Mouse (Mus musculus) yolk sac, embryonic 10.5 days (tissue): ENCODE measurements around the gene Tulp4.
"Not testable (repeated sequence)": the region's sequence is repeated elsewhere in the genome, so short reads cannot be mapped to it uniquely, and the experiment has no call there.

Experiments
- DNase-seq: peaks from one replicate; pipeline ENCODE4 v3.0.0-alpha.2; 2017; ENCODE audit warnings: low spot score

Tulp4 gene

GRCm38 (mm10) chr17:6189207-6189606, 83.0 kb downstream of the Tulp4 start:
- DNase-seq: no peak

DNA sequence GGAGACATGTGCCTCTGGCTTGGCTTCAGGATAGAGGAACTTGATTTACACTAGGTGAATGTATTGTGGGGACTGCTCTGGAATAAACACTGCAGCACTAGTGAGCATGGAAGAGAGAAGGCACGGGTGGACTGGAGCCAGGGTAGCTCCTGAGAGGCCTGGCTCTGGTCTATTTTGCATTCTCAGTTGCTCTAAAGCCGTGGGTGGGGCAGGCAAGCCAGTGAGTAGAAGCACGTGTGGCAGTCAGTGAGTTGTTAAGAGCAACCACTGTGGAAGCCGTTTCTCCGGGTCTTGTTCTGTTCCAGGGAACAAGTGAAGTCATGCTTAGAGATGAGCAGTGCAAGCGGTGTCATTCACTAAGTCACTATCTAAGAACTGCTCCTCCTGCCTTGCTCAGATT, 86.0 kb downstream of the Tulp4 start:
- no peak for DNase-seq

DNA sequence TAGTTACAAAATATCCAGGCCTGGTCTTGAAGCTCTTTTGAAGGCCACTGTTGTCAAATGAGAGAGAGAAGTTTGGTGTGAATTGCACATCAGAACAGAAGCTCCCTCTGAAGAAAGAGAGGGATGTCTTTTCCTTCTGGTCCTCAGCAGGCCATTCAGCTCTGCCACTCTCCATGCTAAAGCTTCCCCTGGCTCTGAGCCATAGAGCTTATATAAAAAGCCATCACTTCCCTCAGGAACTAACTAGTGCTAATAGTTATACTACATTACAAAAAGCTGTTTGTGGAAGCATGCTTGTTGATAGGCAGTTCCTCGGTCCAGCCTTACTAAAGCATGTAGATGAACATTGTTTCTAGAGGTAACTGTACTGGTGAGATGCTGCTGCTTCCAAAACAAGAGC, 89.2 kb downstream of the Tulp4 start:
- no peak for DNase-seq

- peak; percentile 44 for DNase-seq
Observed at GRCm38 (mm10) chr17:6197491-6197890, 91.3 kb downstream of the Tulp4 start.

GRCm38 (mm10) chr17:6198670-6199069, 92.4 kb downstream of the Tulp4 start:
- DNase-seq: no peak

DNA sequence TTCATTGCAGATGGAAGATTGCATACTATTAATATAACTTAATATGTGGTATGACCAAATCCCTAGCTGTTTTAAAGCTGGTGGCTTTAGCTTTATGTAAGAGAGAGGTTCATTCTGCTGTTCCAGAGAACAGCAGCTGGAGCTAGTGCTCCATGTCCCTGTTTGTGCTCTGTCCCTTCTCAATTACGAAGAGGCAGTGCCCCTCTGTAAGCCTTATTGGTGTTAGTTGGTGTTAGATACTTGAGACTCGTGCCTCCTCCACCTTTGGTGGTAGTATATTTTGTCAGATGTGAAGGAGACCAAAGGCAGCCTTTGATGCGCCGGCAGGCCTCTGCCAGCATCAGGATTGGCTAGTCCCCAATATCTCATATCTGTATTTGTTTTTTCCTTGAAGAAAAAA, 92.9 kb downstream of the Tulp4 start:
- no peak for DNase-seq

DNA sequence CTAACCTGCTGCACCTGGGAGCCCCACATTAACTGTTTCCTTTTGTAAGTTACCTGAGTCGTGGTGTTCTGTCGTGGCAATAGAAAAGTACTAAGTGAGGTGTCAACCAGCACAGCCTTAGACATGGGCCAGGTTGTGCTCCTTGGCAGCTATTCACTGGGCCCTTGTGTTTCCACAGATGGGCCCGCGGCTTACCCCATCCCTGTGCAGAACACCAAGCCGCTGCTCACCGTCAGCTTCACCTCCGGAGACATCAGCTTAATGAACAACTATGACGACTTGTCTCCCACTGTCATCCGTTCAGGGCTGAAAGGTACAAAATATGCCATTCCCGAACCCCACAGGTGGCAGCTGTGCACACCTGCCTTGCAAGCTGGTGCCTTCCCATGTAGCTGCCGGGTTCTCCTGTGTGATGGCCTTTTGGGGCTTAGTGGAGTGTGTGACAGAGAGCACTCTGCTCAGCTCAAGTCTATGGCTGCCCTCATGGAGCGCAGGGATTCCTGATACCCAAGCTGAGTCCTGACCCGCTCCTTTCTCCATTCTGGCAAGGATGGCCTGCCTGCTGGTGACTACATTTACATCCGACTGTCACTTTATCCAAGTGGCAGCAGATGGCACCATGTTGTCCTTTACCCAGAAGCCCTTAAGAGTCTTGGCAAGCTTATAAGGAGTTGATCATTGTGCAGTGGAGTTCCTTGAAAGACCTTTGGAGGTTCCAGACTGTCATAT, 95.4 kb downstream of the Tulp4 start:
- DNase-seq: no peak

DNA sequence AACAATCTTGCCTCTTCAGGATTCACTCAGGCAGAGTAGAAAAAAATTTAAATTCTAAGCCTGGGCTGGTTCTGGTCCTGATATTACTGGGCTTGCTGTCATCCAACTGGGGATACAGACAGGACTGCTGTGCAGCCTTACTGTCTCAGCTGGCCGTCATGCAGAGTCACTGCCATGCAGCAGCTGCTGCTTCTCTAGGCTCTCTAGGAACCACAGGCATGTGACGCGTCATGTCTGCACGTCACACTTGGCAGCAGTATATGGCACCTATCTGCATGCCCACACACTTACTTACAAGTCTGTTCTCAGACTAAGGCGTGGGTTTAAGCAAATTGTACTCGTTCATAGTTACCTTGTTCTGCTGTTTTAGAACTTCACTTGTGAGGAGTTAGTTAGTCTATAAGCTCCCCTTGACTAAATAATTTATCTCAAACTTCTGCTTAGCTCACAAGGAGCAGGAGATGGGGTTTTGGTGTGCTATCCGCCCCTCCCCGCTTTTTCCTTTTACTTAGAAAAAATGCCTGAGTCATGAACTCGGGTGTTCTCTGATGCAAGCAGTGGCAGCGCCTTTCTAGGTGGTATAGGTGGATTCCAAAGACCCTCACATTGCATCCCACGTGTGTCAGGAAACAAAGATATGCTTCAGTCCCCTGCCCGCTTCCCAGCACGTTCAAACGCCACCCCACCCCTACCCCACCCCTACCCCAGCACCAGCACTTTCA, 96.3 kb downstream of the Tulp4 start:
- DNase-seq: no peak

DNA sequence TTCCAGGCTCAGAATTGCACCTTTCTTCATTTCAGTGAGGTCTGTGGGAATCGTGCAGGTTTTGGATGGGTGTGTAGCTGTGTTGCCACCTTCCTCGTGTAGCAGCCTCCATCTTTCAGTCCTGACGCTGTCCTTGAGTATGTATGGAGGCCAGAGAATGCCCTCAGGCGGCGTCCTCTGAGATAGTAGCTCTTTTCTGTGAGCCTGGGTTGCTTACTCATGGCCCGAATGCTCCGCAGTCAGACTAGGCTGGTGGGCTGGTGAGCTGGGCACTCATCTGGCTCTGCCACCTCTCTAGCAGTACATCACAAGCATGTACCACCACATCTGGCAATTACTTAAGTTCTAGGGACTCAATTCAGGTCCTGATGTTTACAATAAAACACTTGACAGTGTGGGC, 96.9 kb downstream of the Tulp4 start:
- DNase-seq: no peak

DNA sequence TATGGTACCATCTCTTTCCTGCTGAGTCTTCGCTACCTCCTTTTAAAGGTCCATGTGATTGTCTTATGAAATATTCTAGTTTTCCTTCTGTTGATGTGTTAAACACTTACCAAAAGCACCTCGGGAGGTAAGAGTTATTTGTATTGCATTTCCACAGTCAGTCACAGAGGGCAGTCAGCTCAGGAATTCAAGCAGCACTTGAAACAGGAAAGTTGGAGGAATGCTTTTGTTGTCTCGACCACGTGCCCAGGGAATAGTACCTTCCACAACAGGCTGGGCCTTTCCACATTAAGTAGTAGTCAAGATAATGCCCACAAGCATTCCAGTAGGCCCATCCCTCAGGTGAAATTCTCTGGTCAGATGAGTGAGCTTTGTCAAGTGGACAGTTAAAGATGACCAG, 97.6 kb downstream of the Tulp4 start:
- DNase-seq: no peak

- DNase-seq: no peak
Observed at GRCm38 (mm10) chr17:6211721-6212120, 105.5 kb downstream of the Tulp4 start.

GRCm38 (mm10) chr17:6215640-6216039, 109.4 kb downstream of the Tulp4 start:
- no peak for DNase-seq

GRCm38 (mm10) chr17:6216514-6216913, 110.3 kb downstream of the Tulp4 start:
- no peak for DNase-seq

- not testable (repeated sequence) for DNase-seq
Observed at GRCm38 (mm10) chr17:6232633-6233032, 126.4 kb downstream of the Tulp4 start.

DNA sequence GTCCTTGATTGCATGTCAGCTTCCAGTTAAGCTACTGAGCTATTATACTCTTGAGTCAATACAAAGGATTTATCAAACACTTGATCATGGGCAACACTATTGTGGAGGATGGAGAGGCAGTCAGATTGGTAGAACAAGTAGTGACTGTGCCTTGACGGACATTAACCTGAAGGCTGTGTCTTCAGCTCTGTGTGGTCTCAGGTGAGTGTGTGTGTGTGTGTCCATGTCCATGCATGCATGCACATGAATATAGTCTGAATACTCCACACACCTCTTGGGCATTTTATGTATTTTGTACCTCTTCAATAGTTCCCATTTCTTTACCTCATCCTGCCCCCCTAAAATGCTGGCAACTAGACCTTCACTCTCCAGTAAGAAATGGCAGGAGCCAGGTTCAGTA, 145.1 kb downstream of the Tulp4 start:
- not testable (repeated sequence) for DNase-seq

- not testable (repeated sequence) for DNase-seq
Observed at GRCm38 (mm10) chr17:6256400-6257069, 150.3 kb downstream of the Tulp4 start, which contains the start of gene Tmem181a. Gene Tmem181a (plus strand): TSS chr17:6256860.

DNA sequence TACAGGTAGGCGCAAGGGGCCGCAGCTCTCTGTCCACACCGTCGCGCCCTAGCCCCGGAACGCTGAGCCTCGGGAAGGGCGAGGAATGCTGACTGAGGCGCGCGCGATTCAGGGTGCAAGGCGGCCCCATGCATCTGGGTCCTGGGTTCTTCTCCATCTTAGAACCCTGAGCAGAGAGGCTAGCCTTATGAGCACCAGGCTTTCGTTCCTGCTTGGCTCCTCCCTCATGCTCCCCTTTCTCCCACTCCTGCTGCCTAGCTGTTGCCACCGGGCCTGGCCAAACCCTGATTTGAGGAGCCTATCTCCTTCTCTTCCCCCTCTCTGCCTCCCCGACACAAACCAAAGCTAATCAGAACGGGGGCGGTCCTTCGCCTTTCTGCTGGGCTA, 150.8 kb downstream of the Tulp4 start:
- DNase-seq: not testable (repeated sequence)

GRCm38 (mm10) chr17:6269876-6270831, 163.9 kb downstream of the Tulp4 start:
- DNase-seq: peak; percentile 20

DNA sequence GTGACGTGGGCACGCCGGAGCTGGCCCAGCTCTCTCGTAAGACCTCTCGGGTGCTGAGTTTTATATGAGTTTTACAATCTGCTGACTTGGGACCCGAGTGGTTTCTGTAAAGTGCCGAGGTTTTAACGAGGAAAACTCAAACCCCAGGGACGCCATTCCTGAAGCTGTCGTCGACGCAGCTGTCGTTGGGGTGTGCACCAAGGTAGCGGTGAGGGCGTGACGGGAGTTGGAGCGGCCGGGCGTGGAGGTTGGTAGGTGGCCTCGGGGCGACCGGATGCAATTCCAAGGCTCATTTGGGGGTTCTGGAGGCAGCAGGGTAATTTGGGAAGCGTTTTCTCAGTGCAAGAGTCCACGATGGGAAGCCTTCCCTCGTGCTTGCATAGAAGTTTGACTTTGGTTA, 164.6 kb downstream of the Tulp4 start:
- DNase-seq: peak; percentile 20

- DNase-seq: not testable (repeated sequence)
Observed at GRCm38 (mm10) chr17:6271970-6272369, 165.7 kb downstream of the Tulp4 start.

DNA sequence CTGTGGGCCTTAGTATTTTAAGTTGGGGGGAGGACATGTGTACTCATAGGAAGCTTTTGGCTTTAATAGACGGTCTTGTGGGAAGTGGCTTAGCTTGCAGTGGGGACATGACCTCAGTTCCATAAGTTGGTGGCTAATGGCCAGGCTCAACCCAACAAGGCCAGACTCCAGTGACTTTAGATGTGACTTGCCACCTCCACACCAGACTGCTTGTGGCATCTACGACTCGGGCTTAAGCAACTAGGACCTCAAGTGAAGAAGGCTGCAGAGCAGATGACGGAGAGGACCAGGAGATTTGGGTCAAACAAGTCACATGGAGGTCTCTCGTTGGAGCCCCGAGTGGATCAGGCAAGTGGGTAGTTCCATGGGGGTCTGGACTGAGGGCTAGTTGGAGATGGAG, 168.5 kb downstream of the Tulp4 start:
- not testable (repeated sequence) for DNase-seq

- not testable (repeated sequence) for DNase-seq
Observed at GRCm38 (mm10) chr17:6279205-6279604, 173.0 kb downstream of the Tulp4 start.
